Mouse (Mus musculus): ENCODE measurements around the gene Setdb1. TPM values are rescaled to one million over a fixed set of nuclear protein-coding genes. Genes with fewer than 3 reads are reported as not detected.

Setdb1 gene
- polyA plus RNA-seq, 1 experiment from 2014 or later = 45.4 TPM

- no peaks in the 10 kb centered on the region for H3K4me1 ChIP-seq
- H3K27me3 ChIP-seq (replicated peaks) = no peaks in the 10 kb centered on the region
- H3K36me3 ChIP-seq (replicated peaks) = peaks cover 11% of the 10 kb centered on the region
- H3K4me3 ChIP-seq = no peak overlapping the region
- no peak overlapping the region for H3K9ac ChIP-seq
- 96% methylated on average over 7 of the region's 7 CpGs for WGBS
- no peaks in the 10 kb centered on the region for H3K9me3 ChIP-seq
- no peak for ATAC-seq (replicated peaks)
- H3K4me2 ChIP-seq = no peak overlapping the region
- no peak overlapping the region for H3K27ac ChIP-seq
These were observed 59.0 kb downstream of the Setdb1 start for GRCm38 (mm10) chr3:95298018-95298417.

- H3K9ac ChIP-seq = no peak overlapping the region
- no peaks in the 10 kb centered on the region for H3K4me1 ChIP-seq
- 13% methylated on average over 5 of the region's 5 CpGs for WGBS
- peaks cover 15% of the 10 kb centered on the region for H3K36me3 ChIP-seq (replicated peaks)
- H3K27me3 ChIP-seq (replicated peaks) = no peaks in the 10 kb centered on the region
- H3K4me3 ChIP-seq = no peak overlapping the region
- H3K27ac ChIP-seq = no peak overlapping the region
- 0 out of 2 replicates have a peak, but pooled peaks have one; percentile 30 for ATAC-seq (replicated peaks)
- no peaks in the 10 kb centered on the region for H3K9me3 ChIP-seq
- no peak overlapping the region for H3K4me2 ChIP-seq
These were observed 60.9 kb downstream of the Setdb1 start for GRCm38 (mm10) chr3:95296103-95296469.

- Histone ChIP-seq H3K9me3 (no peaks in the 10 kb centered on the region), H3K27me3 (replicated peaks) (no peaks in the 10 kb centered on the region), H3K4me2 (no peak overlapping the region), H3K4me3 (no peak overlapping the region), H3K27ac (no peak overlapping the region), H3K36me3 (replicated peaks) (peaks cover 18% of the 10 kb centered on the region), H3K9ac (no peak overlapping the region), H3K4me1 (no peaks in the 10 kb centered on the region)
- 85% methylated on average over 11 of the region's 11 CpGs for WGBS
- 0 out of 2 replicates have a peak, but pooled peaks have one; percentile 37 for ATAC-seq (replicated peaks)
These were observed 61.5 kb downstream of the Setdb1 start for GRCm38 (mm10) chr3:95295321-95296102.

DNA sequence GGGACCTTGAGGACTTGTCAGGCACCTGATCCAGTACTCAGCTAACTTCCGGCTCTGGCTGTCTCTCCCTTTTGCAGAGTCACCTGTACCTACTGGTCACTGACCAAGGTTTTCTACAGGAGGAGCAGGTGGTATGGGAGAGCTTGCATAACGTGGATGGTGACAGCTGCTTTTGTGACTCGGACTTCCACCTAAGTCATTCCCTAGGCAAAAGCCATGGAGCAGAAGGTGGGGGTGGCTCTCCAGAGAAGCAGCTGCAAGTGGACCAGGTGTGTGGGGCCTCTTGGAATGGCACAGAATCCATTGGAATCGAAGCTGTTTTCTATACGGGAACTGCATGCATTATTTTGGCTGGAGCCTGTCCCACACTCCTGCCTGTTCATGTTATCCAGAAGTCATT is 62.3 kb downstream of the Setdb1 start:
- no peak overlapping the region for H3K27ac ChIP-seq
- no peak overlapping the region for H3K9ac ChIP-seq
- H3K9me3 ChIP-seq = no peaks in the 10 kb centered on the region
- no peaks in the 10 kb centered on the region for H3K4me1 ChIP-seq
- no peak for ATAC-seq (replicated peaks)
- H3K4me2 ChIP-seq = no peak overlapping the region
- H3K4me3 ChIP-seq = no peak overlapping the region
- WGBS = 91% methylated on average over 5 of the region's 5 CpGs
- peaks cover 18% of the 10 kb centered on the region for H3K36me3 ChIP-seq (replicated peaks)
- H3K27me3 ChIP-seq (replicated peaks) = no peaks in the 10 kb centered on the region

DNA sequence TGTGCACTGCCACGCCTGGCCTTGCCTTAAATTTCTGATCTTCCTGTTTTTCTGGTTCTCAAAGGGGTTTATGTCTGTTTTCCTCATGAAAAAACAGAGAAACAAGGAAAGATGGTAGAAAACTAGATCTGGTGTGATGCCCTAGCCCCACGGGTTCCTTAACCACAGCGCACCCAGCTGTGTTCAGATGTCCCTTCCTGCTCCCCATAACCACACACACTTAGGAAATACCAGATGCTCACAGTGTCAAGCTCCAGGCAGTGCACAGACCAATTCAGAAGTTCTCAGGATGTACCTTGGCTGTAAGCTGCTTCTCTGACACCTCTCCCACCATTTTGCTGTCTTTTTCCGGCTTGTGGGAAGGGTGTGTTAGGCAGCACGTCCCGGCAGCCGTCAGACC is 62.7 kb downstream of the Setdb1 start:
- Histone ChIP-seq H3K27ac (no peak overlapping the region), H3K4me1 (no peaks in the 10 kb centered on the region), H3K36me3 (replicated peaks) (peaks cover 18% of the 10 kb centered on the region), H3K9ac (no peak overlapping the region), H3K9me3 (no peaks in the 10 kb centered on the region), H3K4me3 (no peak overlapping the region), H3K27me3 (replicated peaks) (no peaks in the 10 kb centered on the region), H3K4me2 (no peak overlapping the region)
- ATAC-seq (replicated peaks) = no peak
- WGBS = 96% methylated on average over 7 of the region's 7 CpGs

GRCm38 (mm10) chr3:95293537-95293936 is 63.5 kb downstream of the Setdb1 start:
- H3K4me2 ChIP-seq = no peak overlapping the region
- no peak overlapping the region for H3K9ac ChIP-seq
- ATAC-seq (replicated peaks) = no peak
- 85% methylated on average over 11 of the region's 11 CpGs for WGBS
- no peaks in the 10 kb centered on the region for H3K4me1 ChIP-seq
- no peaks in the 10 kb centered on the region for H3K9me3 ChIP-seq
- H3K27me3 ChIP-seq (replicated peaks) = no peaks in the 10 kb centered on the region
- no peak overlapping the region for H3K27ac ChIP-seq
- H3K36me3 ChIP-seq (replicated peaks) = peaks cover 18% of the 10 kb centered on the region
- no peak overlapping the region for H3K4me3 ChIP-seq

DNA sequence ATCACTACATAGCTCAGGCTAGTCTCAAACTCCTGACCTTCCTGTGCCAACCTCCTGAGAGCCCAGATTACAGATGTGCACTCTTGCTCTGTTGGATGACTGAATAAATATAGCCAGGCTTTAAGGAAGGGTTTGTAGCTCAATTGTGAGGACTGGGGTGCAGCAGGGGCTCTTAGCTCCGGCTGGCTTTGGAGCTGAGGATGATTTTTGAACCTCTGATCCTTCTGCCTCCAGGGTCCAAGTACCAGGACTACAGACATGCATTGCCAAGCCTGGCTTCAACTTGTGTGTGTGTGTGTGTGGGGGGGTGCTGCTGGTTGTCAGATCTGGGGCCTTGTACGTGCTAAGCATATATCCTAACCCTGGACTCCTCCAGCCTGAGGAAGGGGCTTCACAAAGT is 64.1 kb downstream of the Setdb1 start:
- no peak overlapping the region for H3K4me2 ChIP-seq
- H3K27ac ChIP-seq = no peak overlapping the region
- no peak for ATAC-seq (replicated peaks)
- H3K4me1 ChIP-seq = no peaks in the 10 kb centered on the region
- WGBS = 97% methylated on average over 2 of the region's 2 CpGs
- no peak overlapping the region for H3K4me3 ChIP-seq
- H3K9me3 ChIP-seq = no peaks in the 10 kb centered on the region
- H3K36me3 ChIP-seq (replicated peaks) = peaks cover 18% of the 10 kb centered on the region
- H3K27me3 ChIP-seq (replicated peaks) = no peaks in the 10 kb centered on the region
- no peak overlapping the region for H3K9ac ChIP-seq

- H3K9ac ChIP-seq = no peak overlapping the region
- no peaks in the 10 kb centered on the region for H3K4me1 ChIP-seq
- no peak overlapping the region for H3K4me3 ChIP-seq
- no peak overlapping the region for H3K4me2 ChIP-seq
- no peak overlapping the region for H3K27ac ChIP-seq
- H3K9me3 ChIP-seq = no peaks in the 10 kb centered on the region
- ATAC-seq (replicated peaks) = no peak
- peaks cover 23% of the 10 kb centered on the region for H3K36me3 ChIP-seq (replicated peaks)
- 90% methylated on average over 4 of the region's 4 CpGs for WGBS
- H3K27me3 ChIP-seq (replicated peaks) = no peaks in the 10 kb centered on the region
These were observed 66.0 kb downstream of the Setdb1 start for GRCm38 (mm10) chr3:95291041-95291440.

GRCm38 (mm10) chr3:95290156-95290555 is 66.8 kb downstream of the Setdb1 start:
- H3K27ac ChIP-seq = no peak overlapping the region
- 85% methylated on average over 6 of the region's 6 CpGs for WGBS
- H3K36me3 ChIP-seq (replicated peaks) = peaks cover 19% of the 10 kb centered on the region
- no peak overlapping the region for H3K4me2 ChIP-seq
- ATAC-seq (replicated peaks) = no peak
- no peak overlapping the region for H3K9ac ChIP-seq
- no peaks in the 10 kb centered on the region for H3K4me1 ChIP-seq
- H3K27me3 ChIP-seq (replicated peaks) = no peaks in the 10 kb centered on the region
- no peaks in the 10 kb centered on the region for H3K9me3 ChIP-seq
- no peak overlapping the region for H3K4me3 ChIP-seq

- H3K27me3 ChIP-seq (replicated peaks) = no peaks in the 10 kb centered on the region
- ATAC-seq (replicated peaks) = no peak
- H3K9me3 ChIP-seq = no peaks in the 10 kb centered on the region
- H3K36me3 ChIP-seq (replicated peaks) = peaks cover 14% of the 10 kb centered on the region; the same call in 1 of the 2 replicates
- H3K4me3 ChIP-seq = no peak overlapping the region
- H3K9ac ChIP-seq = no peak overlapping the region
- no peak overlapping the region for H3K4me2 ChIP-seq
- H3K4me1 ChIP-seq = peaks cover 6% of the 10 kb centered on the region
- 93% methylated on average over 4 of the region's 4 CpGs for WGBS
- no peak overlapping the region for H3K27ac ChIP-seq
These were observed 67.6 kb downstream of the Setdb1 start for GRCm38 (mm10) chr3:95289419-95289818.

- no peak overlapping the region for H3K27ac ChIP-seq
- no peak overlapping the region for H3K4me3 ChIP-seq
- WGBS = 93% methylated on average over 3 of the region's 3 CpGs
- no peaks in the 10 kb centered on the region for H3K9me3 ChIP-seq
- ATAC-seq (replicated peaks) = no peak
- H3K27me3 ChIP-seq (replicated peaks) = no peaks in the 10 kb centered on the region
- H3K36me3 ChIP-seq (replicated peaks) = peaks cover 12% of the 10 kb centered on the region; the same call in 1 of the 2 replicates
- H3K4me2 ChIP-seq = no peak overlapping the region
- H3K4me1 ChIP-seq = peaks cover 19% of the 10 kb centered on the region
- no peak overlapping the region for H3K9ac ChIP-seq
These were observed 69.5 kb downstream of the Setdb1 start for GRCm38 (mm10) chr3:95287541-95287940.

DNA sequence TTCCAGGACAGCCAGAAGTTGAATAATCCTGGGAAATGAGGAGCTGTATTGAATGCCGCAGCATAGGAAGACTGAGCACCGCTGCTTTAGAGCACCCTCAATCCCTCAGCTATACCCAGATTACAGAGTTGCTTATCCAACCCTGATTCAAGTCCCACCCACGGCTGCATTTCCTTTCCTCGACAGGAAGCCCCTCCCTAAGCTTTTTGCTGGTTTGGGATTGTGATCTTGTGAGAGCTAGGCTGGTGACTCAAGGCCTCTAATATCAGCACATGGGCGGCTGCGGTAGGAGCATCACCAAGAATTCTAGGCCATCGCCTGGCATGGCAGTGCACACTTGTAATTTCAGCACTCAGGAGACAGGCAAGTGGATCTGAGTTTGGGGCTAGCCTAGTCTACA is 70.5 kb downstream of the Setdb1 start:
- ATAC-seq (replicated peaks) = no peak
- peaks cover 12% of the 10 kb centered on the region; the same call in 1 of the 2 replicates for H3K36me3 ChIP-seq (replicated peaks)
- no peak overlapping the region for H3K4me3 ChIP-seq
- no peak overlapping the region for H3K4me2 ChIP-seq
- no peaks in the 10 kb centered on the region for H3K9me3 ChIP-seq
- no peak overlapping the region for H3K27ac ChIP-seq
- H3K27me3 ChIP-seq (replicated peaks) = no peaks in the 10 kb centered on the region
- WGBS = 90% methylated on average over 7 of the region's 7 CpGs
- peaks cover 24% of the 10 kb centered on the region for H3K4me1 ChIP-seq
- H3K9ac ChIP-seq = no peak overlapping the region

DNA sequence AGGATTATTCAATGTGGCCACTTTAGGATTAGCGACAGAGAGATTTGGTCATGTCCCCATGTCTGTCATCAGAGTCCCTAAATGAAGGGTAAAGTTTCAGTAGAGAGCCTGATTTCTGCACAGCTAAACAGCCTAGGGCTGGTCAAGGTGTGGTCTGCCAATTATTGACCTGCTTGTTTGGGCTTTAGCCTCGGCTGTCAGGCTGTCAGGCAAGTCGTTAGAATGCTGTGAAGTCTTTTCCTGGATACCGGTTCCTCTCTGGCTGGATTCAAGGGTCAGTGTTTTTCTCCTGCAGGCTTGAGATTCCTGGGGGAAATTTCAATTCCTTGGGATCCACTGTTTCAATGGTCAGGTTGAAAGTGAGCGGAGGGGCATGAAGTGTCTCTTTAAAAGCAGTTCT is 71.0 kb downstream of the Setdb1 start:
- no peak for ATAC-seq (replicated peaks)
- 67% methylated on average over 5 of the region's 5 CpGs for WGBS
- no peak overlapping the region for H3K9ac ChIP-seq

More for the DNA sequence above, 71.0 kb downstream of the Setdb1 start:
- Histone ChIP-seq H3K9me3 (no peaks in the 10 kb centered on the region), H3K27me3 (replicated peaks) (no peaks in the 10 kb centered on the region), H3K4me3 (no peak overlapping the region), H3K4me1 (peaks cover 24% of the 10 kb centered on the region), H3K27ac (no peak overlapping the region), H3K36me3 (replicated peaks) (peaks cover 9% of the 10 kb centered on the region; the same call in 1 of the 2 replicates), H3K4me2 (no peak overlapping the region)
